Mouse (Mus musculus): ENCODE measurements around the gene Lrrc4. TPM values are rescaled to one million over a fixed set of nuclear protein-coding genes. Genes with fewer than 3 reads are reported as not detected.

Lrrc4 gene
- 3.6 and 4.6 TPM in 2 replicates for polyA plus RNA-seq (2016; fragmentation: Nextera tagmentation; extraction: Ambion mirVana)

DNA sequence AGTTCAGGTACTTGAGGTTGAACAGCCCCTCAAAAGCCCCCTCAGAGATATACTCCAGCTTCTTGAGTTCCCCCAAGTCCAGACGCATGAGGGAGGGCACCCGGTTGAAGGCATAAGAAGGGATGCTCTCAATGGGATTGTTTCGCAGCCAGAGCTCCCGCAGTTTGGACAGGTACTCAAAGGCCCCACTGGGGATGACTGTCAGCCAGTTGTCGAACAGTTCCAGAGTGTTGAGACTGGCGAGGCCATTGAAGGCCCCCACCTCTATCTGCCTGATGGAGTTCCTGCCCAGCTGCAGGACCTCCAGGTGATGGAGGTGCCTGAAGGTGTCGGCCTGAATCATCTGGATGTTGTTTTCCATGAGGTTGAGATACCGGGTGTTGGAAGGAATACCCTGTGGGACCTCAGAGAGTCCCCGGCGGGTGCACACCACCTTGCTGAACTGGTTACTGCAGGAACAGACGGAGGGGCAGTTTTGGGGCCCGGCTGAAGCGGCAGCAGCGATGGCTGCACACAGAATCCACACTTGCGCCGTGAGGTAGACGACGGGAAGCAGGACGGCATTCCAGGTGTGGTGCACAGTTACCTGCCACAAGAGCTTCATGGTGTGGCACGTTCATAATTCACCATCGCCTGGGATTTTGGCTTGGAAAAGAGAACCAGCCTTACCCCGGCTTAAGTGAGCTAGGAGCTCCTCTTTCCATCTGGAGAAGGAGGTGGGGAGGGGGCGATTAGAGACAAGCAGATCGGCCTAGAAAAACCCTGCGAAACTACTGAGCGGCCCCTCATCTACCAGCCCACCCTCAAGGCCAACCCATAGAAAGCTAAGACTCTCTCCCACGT is at the start of gene Lrrc4:
Gene Lrrc4, minus strand, starts transcription at position 737 of the 843 bp plus-strand sequence.
- WGBS: 21% methylated on average over 27 of the region's 27 CpGs
- no peaks in the 10 kb centered on the region for H3K36me3 ChIP-seq
- H3K4me1 ChIP-seq: peaks cover 58% of the 10 kb centered on the region

DNA sequence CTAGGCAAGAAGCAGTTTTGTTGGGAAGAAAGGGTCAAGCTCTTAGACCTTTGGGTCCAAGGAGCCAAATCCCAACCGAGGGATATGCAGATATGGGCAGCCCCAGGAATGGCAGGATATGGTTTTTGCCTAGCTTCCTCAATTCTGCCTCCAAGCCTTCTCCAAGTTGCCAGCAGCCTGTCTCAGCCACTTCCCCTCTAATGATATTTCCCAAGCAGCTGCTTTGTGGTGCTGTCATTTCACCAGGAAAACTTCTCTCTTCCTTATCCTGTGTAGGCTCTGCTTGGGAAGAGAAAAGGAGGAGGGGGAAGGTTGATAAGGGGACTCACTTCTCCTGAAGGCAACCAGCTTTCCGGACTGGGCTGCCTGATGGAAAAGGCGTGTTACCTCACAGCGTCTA is 49.4 kb upstream of the Lrrc4 start:
- ATAC-seq (ENCODE audit: low FRiP score): no peak
- no peak overlapping the region for H3K27ac ChIP-seq
- no peak overlapping the region for H3K9ac ChIP-seq
- H3K27me3 ChIP-seq: no peaks in the 10 kb centered on the region
- H3K4me3 ChIP-seq: no peak overlapping the region
- peaks cover 46% of the 10 kb centered on the region for H3K4me1 ChIP-seq
- no peaks in the 10 kb centered on the region for H3K9me3 ChIP-seq (replicated peaks)
- H3K4me2 ChIP-seq (replicated peaks): no peak overlapping the region
- H3K36me3 ChIP-seq: peaks cover 18% of the 10 kb centered on the region
- 80% methylated on average over 4 of the region's 4 CpGs for WGBS

More for the DNA sequence above, at the start of gene Lrrc4:
- H3K27ac ChIP-seq: peak within 1 kb of the TSS; percentile 95
- H3K9me3 ChIP-seq (replicated peaks): no peaks in the 10 kb centered on the region
- ATAC-seq (ENCODE audit: low FRiP score): no peak
- peak within 1 kb of the TSS; percentile 92 for H3K9ac ChIP-seq
- peak within 1 kb of the TSS; percentile 80 for H3K4me3 ChIP-seq
- H3K4me2 ChIP-seq (replicated peaks): peak within 1 kb of the TSS; percentile 97
- H3K27me3 ChIP-seq: peaks cover 12% of the 10 kb centered on the region

GRCm38 (mm10) chr6:28879315-28879714 is 47.8 kb upstream of the Lrrc4 start:
- Histone ChIP-seq H3K9ac (no peak overlapping the region), H3K4me2 (replicated peaks) (no peak overlapping the region), H3K4me1 (peaks cover 46% of the 10 kb centered on the region), H3K36me3 (peaks cover 8% of the 10 kb centered on the region; the same call in 1 of the 2 replicates), H3K27me3 (no peaks in the 10 kb centered on the region), H3K27ac (no peak overlapping the region), H3K9me3 (replicated peaks) (no peaks in the 10 kb centered on the region), H3K4me3 (no peak overlapping the region)
- no peak for ATAC-seq (ENCODE audit: low FRiP score)
- WGBS: 77% methylated on average over 8 of the region's 8 CpGs

GRCm38 (mm10) chr6:28877945-28878666 is 46.6 kb upstream of the Lrrc4 start:
- Histone ChIP-seq H3K4me3 (no peak overlapping the region), H3K36me3 (0 out of 2 replicates have a peak, but pooled peaks cover 4% of the 10 kb centered on the region), H3K27me3 (no peaks in the 10 kb centered on the region), H3K4me1 (peaks cover 46% of the 10 kb centered on the region), H3K4me2 (replicated peaks) (no peak overlapping the region), H3K27ac (peak overlapping the region; percentile 67; the same call in 1 of the 2 replicates), H3K9me3 (replicated peaks) (no peaks in the 10 kb centered on the region), H3K9ac (no peak overlapping the region)
- WGBS: 23% methylated on average over 7 of the region's 7 CpGs
- ATAC-seq (ENCODE audit: low FRiP score): peak; percentile 80

DNA sequence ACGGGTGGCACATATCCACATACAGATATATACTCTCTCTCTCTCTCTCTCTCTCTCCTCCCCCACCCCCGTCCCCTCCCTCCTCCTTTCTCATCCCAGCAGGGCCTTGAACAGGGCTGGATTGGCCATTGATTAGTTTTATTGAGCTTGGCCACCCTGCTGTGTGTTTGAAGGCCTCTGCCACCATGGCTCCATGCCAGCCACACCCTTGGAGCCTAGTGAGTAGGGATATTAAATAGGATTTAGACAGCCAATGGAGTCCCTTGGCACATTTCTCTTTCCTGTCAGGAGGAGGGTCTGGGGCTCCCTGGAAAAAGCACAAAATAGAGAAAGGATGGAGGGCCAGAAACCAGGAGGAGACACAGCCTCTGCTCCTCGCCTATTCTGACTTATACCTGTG is 44.9 kb upstream of the Lrrc4 start:
- no peaks in the 10 kb centered on the region for H3K27me3 ChIP-seq
- no peak overlapping the region for H3K4me3 ChIP-seq
- WGBS: 48% methylated on average over 3 of the region's 3 CpGs
- no peak overlapping the region for H3K9ac ChIP-seq
- H3K36me3 ChIP-seq: 0 out of 2 replicates have a peak, but pooled peaks cover 3% of the 10 kb centered on the region
- ATAC-seq (ENCODE audit: low FRiP score): no peak; the same call in 1 of the 2 replicates
- peaks cover 46% of the 10 kb centered on the region for H3K4me1 ChIP-seq
- H3K27ac ChIP-seq: peak overlapping the region; percentile 8; the same call in 1 of the 2 replicates
- no peaks in the 10 kb centered on the region for H3K9me3 ChIP-seq (replicated peaks)
- no peak overlapping the region for H3K4me2 ChIP-seq (replicated peaks)

- no peak overlapping the region for H3K4me3 ChIP-seq
- H3K27me3 ChIP-seq: no peaks in the 10 kb centered on the region
- H3K4me2 ChIP-seq (replicated peaks): no peak overlapping the region
- 82% methylated on average over 1 of the region's 1 CpGs for WGBS
- no peaks in the 10 kb centered on the region for H3K9me3 ChIP-seq (replicated peaks)
- no peak overlapping the region for H3K27ac ChIP-seq
- peaks cover 45% of the 10 kb centered on the region for H3K4me1 ChIP-seq
- no peak overlapping the region for H3K9ac ChIP-seq
- ATAC-seq (ENCODE audit: low FRiP score): no peak
- 0 out of 2 replicates have a peak, but pooled peaks cover 3% of the 10 kb centered on the region for H3K36me3 ChIP-seq
Observed at GRCm38 (mm10) chr6:28875333-28875732, 43.8 kb upstream of the Lrrc4 start.

DNA sequence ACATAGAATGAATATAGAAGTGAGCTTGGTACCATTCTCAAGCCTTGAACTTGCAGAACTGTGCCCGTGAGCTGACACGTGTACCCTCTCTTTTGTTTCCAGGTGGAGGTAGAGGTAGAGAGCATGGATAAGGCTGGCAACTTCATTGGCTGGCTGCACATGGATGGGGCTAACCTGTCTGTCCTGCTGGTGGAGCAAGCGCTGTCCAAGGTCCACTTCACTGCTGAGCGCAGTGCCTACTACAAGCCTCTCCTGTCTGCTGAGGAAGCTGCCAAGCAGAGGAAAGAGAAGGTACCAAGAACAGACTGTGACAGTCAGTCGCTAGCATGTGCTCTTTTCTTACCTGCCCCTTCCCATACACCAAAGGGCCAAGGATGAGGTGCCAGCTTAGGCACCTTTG is 43.2 kb upstream of the Lrrc4 start:
- H3K4me3 ChIP-seq: no peak overlapping the region
- no peak overlapping the region for H3K27ac ChIP-seq
- 96% methylated on average over 5 of the region's 5 CpGs for WGBS
- no peak overlapping the region for H3K4me2 ChIP-seq (replicated peaks)
- peaks cover 39% of the 10 kb centered on the region for H3K4me1 ChIP-seq
- no peak for ATAC-seq (ENCODE audit: low FRiP score)
- no peaks in the 10 kb centered on the region for H3K36me3 ChIP-seq
- no peaks in the 10 kb centered on the region for H3K27me3 ChIP-seq
- no peak overlapping the region for H3K9ac ChIP-seq
- H3K9me3 ChIP-seq (replicated peaks): no peaks in the 10 kb centered on the region

DNA sequence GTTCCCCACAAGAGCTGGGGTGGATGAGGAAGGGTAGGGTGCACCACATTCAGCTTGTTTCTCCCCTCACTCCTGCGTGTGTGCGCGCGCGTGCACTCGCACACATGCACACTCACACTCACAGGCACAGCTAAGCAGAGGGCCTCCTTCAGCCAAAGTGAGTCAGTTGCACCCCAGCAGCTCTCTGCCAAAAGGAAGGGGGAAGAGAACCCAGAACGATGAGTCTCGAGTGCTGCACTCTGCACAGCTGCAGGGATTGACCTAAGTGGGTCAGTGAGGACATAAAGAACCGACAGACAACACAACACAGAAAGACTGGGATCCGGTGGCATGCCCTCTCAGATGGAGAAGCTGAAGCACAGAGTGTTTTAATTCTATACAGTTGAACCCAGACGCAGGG is 42.5 kb upstream of the Lrrc4 start:
- Histone ChIP-seq H3K9me3 (replicated peaks) (no peaks in the 10 kb centered on the region), H3K4me3 (no peak overlapping the region), H3K27ac (no peak overlapping the region), H3K27me3 (no peaks in the 10 kb centered on the region), H3K4me2 (replicated peaks) (no peak overlapping the region), H3K4me1 (peaks cover 34% of the 10 kb centered on the region), H3K9ac (no peak overlapping the region), H3K36me3 (no peaks in the 10 kb centered on the region)
- 88% methylated on average over 11 of the region's 11 CpGs for WGBS
- no peak for ATAC-seq (ENCODE audit: low FRiP score)

- H3K36me3 ChIP-seq: no peaks in the 10 kb centered on the region
- no peak overlapping the region for H3K27ac ChIP-seq
- no peak overlapping the region for H3K4me2 ChIP-seq (replicated peaks)
- ATAC-seq (ENCODE audit: low FRiP score): no peak
- no peak overlapping the region for H3K4me3 ChIP-seq
- no peaks in the 10 kb centered on the region for H3K9me3 ChIP-seq (replicated peaks)
- H3K27me3 ChIP-seq: no peaks in the 10 kb centered on the region
- peaks cover 22% of the 10 kb centered on the region for H3K4me1 ChIP-seq
- 96% methylated on average over 3 of the region's 3 CpGs for whole genome bisulfite sequencing
- no peak overlapping the region for H3K9ac ChIP-seq
Observed at GRCm38 (mm10) chr6:28872421-28872795, 40.9 kb upstream of the Lrrc4 start.

- Histone ChIP-seq H3K27ac (no peak overlapping the region), H3K36me3 (no peaks in the 10 kb centered on the region), H3K4me3 (no peak overlapping the region), H3K9me3 (replicated peaks) (no peaks in the 10 kb centered on the region), H3K4me2 (replicated peaks) (no peak overlapping the region), H3K27me3 (no peaks in the 10 kb centered on the region), H3K9ac (no peak overlapping the region), H3K4me1 (peaks cover 21% of the 10 kb centered on the region)
- no peak for ATAC-seq (ENCODE audit: low FRiP score)
- WGBS: 88% methylated on average over 5 of the region's 5 CpGs
Observed at GRCm38 (mm10) chr6:28871725-28872420, 40.3 kb upstream of the Lrrc4 start.

DNA sequence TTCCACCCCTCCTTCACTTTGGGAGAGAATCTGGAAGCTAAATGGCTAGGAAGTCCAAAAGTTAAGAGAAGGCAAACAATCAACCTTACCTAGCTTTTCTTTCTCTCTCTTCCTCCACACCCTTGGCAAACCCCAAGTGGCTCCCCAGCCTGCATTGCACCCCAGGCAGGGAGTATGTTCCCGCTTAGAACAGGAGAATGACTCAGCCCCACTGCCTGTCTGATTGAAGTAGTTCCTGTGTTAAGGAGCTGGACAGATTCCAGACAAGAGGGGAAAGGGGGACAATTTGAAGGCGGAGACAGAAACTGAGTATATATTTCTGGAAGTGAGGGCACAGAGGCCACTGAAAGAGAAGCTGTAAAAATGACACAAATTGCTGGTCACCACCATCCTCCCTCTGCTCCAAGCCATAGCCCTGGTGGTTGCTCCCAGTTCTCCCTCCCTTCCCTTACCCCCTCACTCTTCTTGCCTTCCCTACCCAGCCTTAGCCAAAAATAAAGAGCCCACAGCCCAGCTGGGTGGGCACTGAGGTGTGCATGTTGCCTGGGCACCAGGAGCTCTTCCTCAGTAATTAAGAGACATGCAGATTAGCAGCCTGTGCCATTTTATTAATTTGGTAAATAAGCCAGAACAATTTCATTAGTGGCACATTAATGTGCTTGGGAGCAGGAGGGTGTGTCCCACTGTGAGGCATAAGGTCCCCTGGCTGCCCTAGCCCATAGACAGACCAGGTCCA is 36.1 kb upstream of the Lrrc4 start:
- no peak for ATAC-seq (ENCODE audit: low FRiP score)
- Histone ChIP-seq H3K4me2 (replicated peaks) (no peak overlapping the region), H3K9me3 (replicated peaks) (no peaks in the 10 kb centered on the region), H3K4me3 (no peak overlapping the region), H3K27ac (no peak overlapping the region), H3K36me3 (no peaks in the 10 kb centered on the region), H3K9ac (no peak overlapping the region), H3K4me1 (peaks cover 23% of the 10 kb centered on the region), H3K27me3 (no peaks in the 10 kb centered on the region)
- WGBS: 70% methylated on average over 2 of the region's 2 CpGs

Data from hindbrain, embryonic 12.5 days (tissue).